Mouse (Mus musculus) heart, embryonic 14.5 days (tissue): ENCODE data around the gene Mum1. TPM values are rescaled to one million over a fixed set of nuclear protein-coding genes. Genes with fewer than 3 reads are reported as not detected.
"Not testable (repeated sequence)": the region's sequence is repeated elsewhere in the genome, so short reads cannot be mapped to it uniquely, and the experiment has no call there.

Experiments
- ATAC-seq: fragments of 200-750 bp; cut with Nextera tagmentation; 2 replicates; pipeline ENCODE4 v1.8.0; 2017; ENCODE audit warnings: low read depth, moderate TSS enrichment; ENCODE audit not compliant: insufficient number of reproducible peaks, insufficient read depth, low FRiP score
- H3K27ac ChIP-seq, 2 experiments: fragments of 200-500 bp in 1 of 2; fragments of 300-500 bp in 1 of 2; sonication (generic) in 1 of 2; replicated peaks in 1 of 2; 2 replicates each; pipeline ENCODE4 v1.5.1; 2012 to 2014; ENCODE audit warnings: low read depth in 2 of 2, low read length in 2 of 2, control low read depth in 1 of 2, mild to moderate bottlenecking in 1 of 2, mixed read lengths in 1 of 2; ENCODE audit not compliant: control insufficient read depth in 1 of 2, insufficient read depth in 1 of 2
- H3K27me3 ChIP-seq: fragments of 300-500 bp; sonication (generic); 2 replicates; pipeline ENCODE4 v1.6.1; 2014; ENCODE audit warnings: mild to moderate bottlenecking, low read length, control low read depth; ENCODE audit not compliant: control insufficient read depth, insufficient read depth
- H3K36me3 ChIP-seq: fragments of 300-500 bp; sonication (generic); 2 replicates; pipeline ENCODE4 v1.6.1; 2014; ENCODE audit warnings: mild to moderate bottlenecking, control low read depth, low read length, mixed read lengths; ENCODE audit not compliant: control insufficient read depth, insufficient read depth
- H3K4me1 ChIP-seq, 2 experiments: fragments of 200-500 bp in 1 of 2; fragments of 300-500 bp in 1 of 2; sonication (generic) in 1 of 2; 2 replicates each; pipeline ENCODE4 v1.6.1; 2012 to 2014; ENCODE audit warnings: low read length in 2 of 2, control low read depth in 1 of 2, mixed read lengths in 1 of 2; ENCODE audit not compliant: control insufficient read depth in 2 of 2, insufficient read depth in 2 of 2
- H3K4me2 ChIP-seq: fragments of 300-500 bp; sonication (generic); 2 replicates; pipeline ENCODE4 v1.6.1; 2014; ENCODE audit warnings: mild to moderate bottlenecking, low read length
- H3K4me3 ChIP-seq, 2 experiments: fragments of 200-500 bp in 1 of 2; fragments of 300-500 bp in 1 of 2; sonication (generic) in 1 of 2; 2 replicates each; pipeline ENCODE4 v1.5.1; 2012 to 2014; ENCODE audit warnings: low read length in 2 of 2, mild to moderate bottlenecking in 2 of 2, control low read depth in 1 of 2, low read depth in 1 of 2, moderate library complexity in 1 of 2; ENCODE audit not compliant: control insufficient read depth in 1 of 2, insufficient read depth in 1 of 2
- H3K9ac ChIP-seq: fragments of 300-500 bp; sonication (generic); 2 replicates; pipeline ENCODE4 v1.6.1; 2014; ENCODE audit warnings: mild to moderate bottlenecking, low read length
- H3K9me3 ChIP-seq: fragments of 300-500 bp; sonication (generic); 2 replicates; pipeline ENCODE4 v1.6.1; 2016; ENCODE audit warnings: low read length, control low read depth; ENCODE audit not compliant: control insufficient read depth
- WGBS: fragments of 180-500 bp; shearing (Covaris S2); extraction: QIAGEN DNeasy Blood & Tissue Kit; methylation state at CpG from one replicate; pipeline ENCODE4 v1.1.7; 2014; 5-methylcytosine and 5-hydroxymethylcytosine counted together
- polyA plus RNA-seq: library from polyadenylated mRNA; unstranded; fragments of >200 nt; fragmentation: Nextera tagmentation; extraction: Ambion mirVana; gene quantifications from 2 replicates; pipeline ENCODE4 v1.2.1, GENCODE M21; 2014

The Mum1 gene
- polyA plus RNA-seq, 1 experiment from 2014 or later, result 29.3 TPM

- Histone ChIP-seq H3K4me1 (peaks cover 4% of the 10 kb centered on the region in 2 experiments; a peak in 2 of 4 replicates), H3K9ac (no peak overlapping the region), H3K27me3 (no peaks in the 10 kb centered on the region; the same call in 1 of the 2 replicates), H3K27ac (no peak overlapping the region), H3K4me2 (no peak overlapping the region), H3K9me3 (no peaks in the 10 kb centered on the region), H3K4me3 (no peak overlapping the region), H3K36me3 (no peaks in the 10 kb centered on the region)
- WGBS, result 77% methylated on average over 4 of the region's 4 CpGs
- ATAC-seq, result no peak
These were observed 18.0 kb upstream of the Mum1 start for GRCm38 (mm10) chr10:80208248-80208647.

GRCm38 (mm10) chr10:80208841-80209371 is 17.3 kb upstream of the Mum1 start:
- Histone ChIP-seq H3K27me3 (no peaks in the 10 kb centered on the region; the same call in 1 of the 2 replicates), H3K4me2 (peak overlapping the region; percentile 16; the same call in 1 of the 2 replicates), H3K9ac (no peak overlapping the region), H3K36me3 (no peaks in the 10 kb centered on the region), H3K4me3 (no peak overlapping the region), H3K27ac (no peak overlapping the region), H3K4me1 (peaks cover 2 to 4% of the 10 kb centered on the region in 2 experiments; a peak in 2 of 4 replicates), H3K9me3 (no peaks in the 10 kb centered on the region)
- 17% methylated on average over 24 of the region's 24 CpGs for WGBS
- ATAC-seq, result no peak

DNA sequence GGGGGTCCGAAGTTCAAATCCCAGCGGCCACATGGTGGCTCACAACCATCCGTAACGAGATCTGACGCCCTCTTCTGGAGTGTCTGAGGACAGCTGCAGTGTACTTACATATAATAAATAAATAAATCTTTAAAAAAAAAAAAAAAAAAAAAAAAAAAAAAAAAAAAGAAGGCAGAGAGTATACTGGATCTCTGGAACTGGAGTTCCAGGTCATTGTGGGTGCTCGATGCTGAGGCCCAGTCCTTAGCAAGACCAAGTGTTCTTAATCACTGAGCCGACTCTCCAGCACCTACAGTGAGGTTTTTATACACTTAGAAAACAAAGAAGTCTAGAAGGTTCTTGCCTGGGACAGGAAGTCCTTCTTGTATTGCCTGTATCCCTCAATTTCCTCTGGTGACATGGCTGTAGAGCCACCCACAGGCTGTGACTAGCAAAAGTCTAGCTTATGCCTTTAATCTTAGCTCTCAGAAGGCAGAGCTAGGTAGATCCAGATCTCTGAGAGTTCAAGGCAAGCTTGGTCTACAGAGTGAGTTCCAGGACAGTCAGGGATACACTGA is 14.6 kb upstream of the Mum1 start:
- H3K27ac ChIP-seq, H3K4me3 ChIP-seq, H3K9me3 ChIP-seq, H3K4me1 ChIP-seq, H3K27me3 ChIP-seq, H3K36me3 ChIP-seq, ATAC-seq, H3K9ac ChIP-seq, H3K4me2 ChIP-seq: not testable (repeated sequence)
- WGBS, result 81% methylated on average over 7 of the region's 7 CpGs

DNA sequence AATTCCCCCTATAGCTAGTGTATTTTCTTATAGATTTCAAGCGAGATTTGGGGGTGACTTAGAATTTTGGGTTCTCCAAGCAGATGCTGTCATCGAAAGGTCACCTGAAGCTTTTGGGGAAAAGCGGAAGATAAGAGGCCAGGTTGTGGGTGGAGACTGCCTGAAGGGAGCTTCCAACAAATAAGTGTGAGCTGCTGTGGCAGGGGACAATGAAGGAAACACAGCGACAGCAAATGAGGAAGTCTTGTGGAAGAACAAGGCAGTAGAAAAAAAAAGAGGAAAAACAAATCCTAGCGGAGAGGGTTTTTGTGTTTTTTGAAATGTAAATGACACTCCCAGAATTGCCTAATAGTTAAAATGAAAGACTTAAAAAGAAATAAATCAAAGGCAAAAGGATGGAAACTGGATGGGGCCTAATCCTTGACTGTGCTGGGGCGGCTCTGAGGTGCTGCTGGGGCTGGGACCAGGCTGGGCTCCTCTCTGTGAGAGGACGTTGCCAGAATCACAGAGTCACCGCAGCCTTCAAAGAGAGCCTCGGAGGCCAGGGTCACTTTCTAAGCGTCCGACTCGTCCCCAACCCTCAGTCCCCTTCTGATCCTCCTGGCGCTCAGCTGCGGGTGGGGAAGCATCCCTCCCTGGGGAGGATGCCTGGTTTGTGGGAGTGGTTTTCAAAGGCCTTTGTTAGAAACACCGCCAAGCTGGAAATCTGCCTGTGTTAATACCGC is 11.0 kb upstream of the Mum1 start:
- no peak for ATAC-seq
- Histone ChIP-seq H3K9me3 (no peaks in the 10 kb centered on the region), H3K4me3 (no peak overlapping the region), H3K9ac (no peak overlapping the region), H3K4me2 (no peak overlapping the region), H3K36me3 (no peaks in the 10 kb centered on the region), H3K27ac (no peak overlapping the region), H3K4me1 (no peaks in the 10 kb centered on the region; a peak in 1 of 4 replicates), H3K27me3 (no peaks in the 10 kb centered on the region)
- 34% methylated on average over 16 of the region's 16 CpGs for WGBS

- ATAC-seq, result no peak
- H3K9ac ChIP-seq, result no peak overlapping the region
- H3K4me3 ChIP-seq, result no peak overlapping the region
- 44% methylated on average over 7 of the region's 9 CpGs for WGBS
- no peaks in the 10 kb centered on the region for H3K27me3 ChIP-seq
- H3K4me1 ChIP-seq, result peaks cover 3 to 7% of the 10 kb centered on the region in 2 experiments; a peak in 2 of 4 replicates
- no peaks in the 10 kb centered on the region for H3K9me3 ChIP-seq
- no peak overlapping the region for H3K4me2 ChIP-seq
- H3K36me3 ChIP-seq, result no peaks in the 10 kb centered on the region
- H3K27ac ChIP-seq, result no peak overlapping the region
These were observed 5.6 kb upstream of the Mum1 start for GRCm38 (mm10) chr10:80220676-80221075.

DNA sequence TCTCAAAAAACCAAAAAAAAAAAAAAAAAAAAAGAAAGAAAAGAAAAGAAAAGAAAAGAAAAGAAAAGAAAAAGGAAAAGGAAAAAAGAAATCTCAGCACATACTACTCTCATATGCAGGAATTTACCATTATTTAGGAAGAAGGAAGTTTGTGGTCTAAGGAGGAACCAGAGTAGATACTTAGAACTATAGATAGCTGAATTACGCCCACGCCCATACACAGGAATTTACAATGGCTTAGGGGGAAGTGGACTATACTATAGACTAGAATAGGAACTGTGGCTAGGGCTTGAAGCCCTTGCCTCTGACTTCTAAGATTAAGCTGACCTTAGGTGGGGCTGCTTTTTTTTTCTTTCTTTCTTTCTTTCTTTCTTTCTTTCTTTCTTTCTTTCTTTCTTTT is 3.1 kb upstream of the Mum1 start:
- not testable (repeated sequence) for H3K9me3 ChIP-seq, H3K4me3 ChIP-seq, ATAC-seq, H3K27me3 ChIP-seq, H3K9ac ChIP-seq, H3K27ac ChIP-seq, H3K36me3 ChIP-seq, H3K4me2 ChIP-seq
- WGBS, result 82% methylated on average over 2 of the region's 2 CpGs
- H3K4me1 ChIP-seq, result peaks cover 18 to 20% of the 10 kb centered on the region in 2 experiments

- Histone ChIP-seq H3K36me3 (peaks cover 27% of the 10 kb centered on the region), H3K9me3 (no peaks in the 10 kb centered on the region), H3K27ac (peak overlapping the region; percentile 90 to 93), H3K4me2 (peak overlapping the region; percentile 98), H3K4me3 (peak overlapping the region; percentile 75 to 85), H3K9ac (peak overlapping the region; percentile 71), H3K4me1 (peaks cover 18 to 26% of the 10 kb centered on the region in 2 experiments), H3K27me3 (no peaks in the 10 kb centered on the region)
- WGBS, result 1% methylated on average over 14 of the region's 14 CpGs
- ATAC-seq, result no peak
These were observed 191 bp upstream of the Mum1 start for GRCm38 (mm10) chr10:80226071-80226415.
